Mouse (Mus musculus) G1E (cell line): Measurements from ENCODE around the gene Zfp553.

Experiments
- CTCF ChIP-seq: IDR thresholded peaks from 2 replicates; pipeline ENCODE4 v1.5.1; 2012; ENCODE audit warnings: low read depth, low read length, inconsistent platforms, mixed read lengths
- TAL1 ChIP-seq: conservative IDR thresholded peaks from 2 replicates; pipeline ENCODE4 v1.6.1; 2012; ENCODE audit warnings: low read depth, low read length, inconsistent platforms, mixed read lengths

DNA sequence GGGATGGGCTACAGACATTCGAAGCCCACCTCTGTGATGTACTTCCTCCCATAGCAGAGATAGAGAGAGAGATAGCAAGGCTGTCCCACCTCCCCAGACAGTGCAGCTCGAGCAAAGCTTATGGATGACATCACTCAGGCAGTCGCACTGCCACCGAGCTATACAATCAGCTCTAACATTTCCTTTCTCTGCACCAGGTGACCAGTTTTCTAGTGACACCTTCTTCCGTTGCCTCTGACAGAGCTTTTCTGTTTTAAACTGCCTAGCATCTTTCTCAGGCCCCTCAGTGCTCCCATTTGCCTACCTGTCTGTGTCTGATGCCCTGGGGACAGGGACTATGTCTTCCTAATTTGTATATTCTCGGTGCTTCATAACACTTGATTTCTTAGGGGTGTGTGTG lies 12.4 kb upstream of the Zfp553 start:
- TF ChIP-seq CTCF (no peak), TAL1 (no peak)
